8 mouse cellular contexts compared by ENCODE assay signal in the genomic region with DNA sequence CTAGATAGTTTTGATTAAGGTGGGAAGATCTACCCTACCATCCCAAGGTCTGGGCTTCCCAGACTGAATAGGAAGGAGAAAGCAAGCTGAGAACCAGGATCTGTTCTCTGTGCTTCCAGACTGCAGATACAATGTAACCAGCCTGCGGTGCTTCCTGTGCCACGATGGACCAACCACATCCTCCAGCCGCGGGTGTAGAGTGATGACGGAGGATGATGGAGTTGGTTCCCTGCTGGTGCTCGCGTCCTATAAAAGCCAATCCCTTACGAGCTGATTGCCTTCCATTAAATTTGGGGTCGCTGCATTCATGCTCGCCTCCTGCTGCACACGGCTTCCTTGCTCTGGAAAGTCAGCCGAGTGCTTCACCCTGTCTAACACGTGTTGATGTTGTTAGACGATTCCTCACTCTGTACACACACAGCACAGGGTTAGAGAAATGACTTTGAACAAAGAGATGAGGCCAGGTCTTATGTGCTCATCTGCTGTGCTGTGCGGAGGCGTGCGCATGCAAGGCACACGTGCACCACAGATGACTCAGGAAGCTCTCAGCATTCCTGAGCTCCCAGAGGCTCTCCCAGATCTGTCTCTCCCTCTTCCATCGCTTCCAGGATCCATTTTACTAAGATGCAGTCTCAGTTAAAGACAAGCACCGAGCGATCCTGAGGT. TPM values are rescaled to one million over a fixed set of nuclear protein-coding genes. Genes with fewer than 3 reads are reported as not detected.
DNase-seq lines count a peak whose midpoint lies in the region; ATAC-seq lines count a peak whose summit lies in the region.

No protein-coding gene starts in this region.

- peak overlapping the region; percentile 69 for H3K27ac ChIP-seq in embryonic facial prominence, embryonic 14.5 days (replicated peaks; ENCODE audit: low read depth, low read length)
- H3K27ac ChIP-seq in midbrain, embryonic 14.5 days (replicated peaks; ENCODE audit: low read depth, low read length): no peak overlapping the region

- intact Hi-C loops in left cerebral cortex, postnatal 25 days (cut with DNase I): no loop called here

- H3K36me3 ChIP-seq in embryonic facial prominence, embryonic 14.5 days (ENCODE audit: control insufficient read depth, insufficient read depth, low read length): peaks cover 19% of the 10 kb centered on the region
- no peaks in the 10 kb centered on the region for H3K36me3 ChIP-seq in midbrain, embryonic 14.5 days (ENCODE audit: control insufficient read depth, insufficient read depth, low read length)

- H3K9ac ChIP-seq in embryonic facial prominence, embryonic 14.5 days (ENCODE audit: low read depth, low read length): no peak overlapping the region
- H3K9ac ChIP-seq in midbrain, embryonic 14.5 days (replicated peaks; ENCODE audit: low read length): no peak overlapping the region

- H3K4me3 ChIP-seq in embryonic facial prominence, embryonic 14.5 days (ENCODE audit: low read depth, low read length): no peak overlapping the region
- H3K4me3 ChIP-seq in midbrain, embryonic 14.5 days (replicated peaks; ENCODE audit: low read depth, low read length): no peak overlapping the region

- no peaks in the 10 kb centered on the region for H3K9me3 ChIP-seq in embryonic facial prominence, embryonic 14.5 days (ENCODE audit: control insufficient read depth, low read length)
- H3K9me3 ChIP-seq in midbrain, embryonic 14.5 days (ENCODE audit: control insufficient read depth, low read length): no peaks in the 10 kb centered on the region

- peaks cover 7% of the 10 kb centered on the region for H3K4me1 ChIP-seq in embryonic facial prominence, embryonic 14.5 days (ENCODE audit: control insufficient read depth, insufficient read depth, low read length)
- H3K4me1 ChIP-seq in midbrain, embryonic 14.5 days (ENCODE audit: control insufficient read depth, insufficient read depth, low read length): no peaks in the 10 kb centered on the region

- peak; percentile 83; the same call in 1 of the 2 replicates for ATAC-seq in embryonic facial prominence, embryonic 14.5 days (ENCODE audit: low read depth)
- no peak for ATAC-seq in midbrain, embryonic 14.5 days (ENCODE audit: low FRiP score, low TSS enrichment)

- 45% methylated on average over 21 of the region's 21 CpGs for WGBS in embryonic facial prominence, embryonic 14.5 days
- WGBS in midbrain, embryonic 14.5 days: 81% methylated on average over 21 of the region's 21 CpGs

- H3K4me2 ChIP-seq in embryonic facial prominence, embryonic 14.5 days (ENCODE audit: low read depth, low read length): no peak overlapping the region
- no peak overlapping the region for H3K4me2 ChIP-seq in midbrain, embryonic 14.5 days (ENCODE audit: low read length)

- H3K27me3 ChIP-seq in embryonic facial prominence, embryonic 14.5 days (replicated peaks; ENCODE audit: control insufficient read depth, insufficient read depth, low read length): no peaks in the 10 kb centered on the region
- no peaks in the 10 kb centered on the region for H3K27me3 ChIP-seq in midbrain, embryonic 14.5 days (ENCODE audit: control insufficient read depth, insufficient read depth, low read length)

- DNase-seq in adrenal gland, adult 2 months: peak; percentile 54
- DNase-seq in adrenal gland, postnatal 10 days: no peak
- DNase-seq in 3T3-L1 (ENCODE audit: low read depth, low spot score): peak; percentile 57
- DNase-seq in embryonic facial prominence, embryonic 14.5 days (ENCODE audit: low spot score): peak; percentile 78
- peak; percentile 44 to 75 for DNase-seq in left cerebral cortex, postnatal 25 days (ENCODE audit: low spot score in 2 of 2)
- no peak for DNase-seq in spleen, postnatal 10 days (ENCODE audit: low spot score in 2 of 2)
- no peak for DNase-seq in kidney, adult 9 months
- no peak for DNase-seq in midbrain, embryonic 14.5 days

RNA-seq across cellular contexts. Expression of a gene that starts 42.6 kb away (rescaled TPM):
- 1 to 10 TPM; 5.9 to 7.5 TPM for total RNA-seq in adrenal gland, adult 2 months (2021)
- 1.6 and 1.7 TPM in 2 replicates for polyA plus RNA-seq in adrenal gland, adult 2 months (2012; rRNA removed)
- total RNA-seq in adrenal gland, postnatal 10 days (2021): 1 to 10 TPM; 6.7 to 9.8 TPM
- 7.1 and 7.9 TPM in 2 replicates for polyA plus RNA-seq in embryonic facial prominence, embryonic 14.5 days (2014; fragmentation: Nextera tagmentation; extraction: Ambion mirVana)
- total RNA-seq in left cerebral cortex, postnatal 25 days (2021): 10 to 100 TPM; 32.7 to 45.7 TPM
- polyA plus RNA-seq in midbrain, embryonic 14.5 days (2014; fragmentation: Nextera tagmentation; extraction: Ambion mirVana): 9.6 and 11.0 TPM in 2 replicates

Comparison
In these comparisons a context has a peak if more than half of its experiments do, and no peak if none do; other contexts are left out.
1. DNase-seq: peak in adrenal gland, adult 2 months (single experiment), 3T3-L1 (single experiment), embryonic facial prominence, embryonic 14.5 days (single experiment) and left cerebral cortex, postnatal 25 days (2 of 2); none in adrenal gland, postnatal 10 days (single experiment), spleen, postnatal 10 days (0 of 2), kidney, adult 9 months (single experiment) and midbrain, embryonic 14.5 days (single experiment).